ENCODE assay signal across 10 mouse cellular contexts in genomic region chr6:51104336-51104735, GRCm38 (mm10).
DNase-seq lines count a peak whose midpoint lies in the region; ATAC-seq and TF ChIP-seq lines count a peak whose summit lies in the region.
"Had no signal": no experiment of that assay in that cellular context is flagged by ENCODE, and none has a peak within 500 bp of the region (broad histone marks: within the 10 kb centered on the region; RNA-seq: fewer than 3 reads in every experiment).

No protein-coding gene starts in this region.

- no peak overlapping the region; the same call in 1 of the 2 replicates for H3K27ac ChIP-seq in lung, embryonic 14.5 days (ENCODE audit: low read depth)
- peak overlapping the region; percentile 53; the same call in 1 of the 2 replicates for H3K27ac ChIP-seq in embryonic facial prominence, embryonic 11.5 days (replicated peaks; ENCODE audit: low read depth, low read length)
- 0 out of 2 replicates have a peak overlapping the region, but pooled peaks have one; percentile 21 for H3K27ac ChIP-seq in heart, embryonic 13.5 days (replicated peaks)
- H3K27ac ChIP-seq: forebrain, embryonic 13.5 days had no signal

- H3K9ac ChIP-seq in lung, embryonic 14.5 days: no peak overlapping the region
- H3K9ac ChIP-seq in embryonic facial prominence, embryonic 11.5 days (replicated peaks; ENCODE audit: low read length): no peak overlapping the region
- H3K9ac ChIP-seq in heart, embryonic 13.5 days: no peak overlapping the region
- H3K9ac ChIP-seq: forebrain, embryonic 13.5 days had no signal

- no peak for TF ChIP-seq CTCF in lung, embryonic 14.5 days (IDR thresholded peaks at IDR 0.05; ENCODE audit: low read depth)
- no peak for TF ChIP-seq CTCF in lung, adult 2 months (IDR thresholded peaks at IDR 0.05; ENCODE audit: insufficient read depth, low read length)

- no peak for ATAC-seq in lung, embryonic 14.5 days (ENCODE audit: insufficient read depth)
- no peak for ATAC-seq in embryonic facial prominence, embryonic 11.5 days (replicated peaks; ENCODE audit: insufficient number of reproducible peaks, low FRiP score, low TSS enrichment, low read depth)
- no peak; the same call in 1 of the 2 replicates for ATAC-seq in heart, embryonic 13.5 days (ENCODE audit: extremely low read depth, insufficient number of reproducible peaks, low FRiP score, low TSS enrichment)
- no peak for ATAC-seq in megakaryocyte-erythroid progenitor cell, adult 5-6 weeks (replicated peaks; ENCODE audit: low FRiP score, low TSS enrichment, poor library complexity, severe bottlenecking)
- ATAC-seq: activated CD4-positive, CD25-positive, alpha-beta regulatory T cell, adult 4 months; forebrain, embryonic 13.5 days had no signal

- no peak overlapping the region for H3K4me3 ChIP-seq in lung, embryonic 14.5 days (ENCODE audit: low read depth, low read length)
- H3K4me3 ChIP-seq in lung, adult 2 months (replicated peaks; ENCODE audit: extremely low read depth, low read depth, low read length): no peak overlapping the region
- H3K4me3 ChIP-seq in embryonic facial prominence, embryonic 11.5 days (ENCODE audit: low read depth, low read length): no peak overlapping the region
- no peak overlapping the region for H3K4me3 ChIP-seq in heart, embryonic 13.5 days
- H3K4me3 ChIP-seq: forebrain, embryonic 13.5 days had no signal

- WGBS in lung, embryonic 14.5 days: 66% methylated on average over 5 of the region's 5 CpGs
- WGBS in lung, adult 2 months: 67% methylated on average over 5 of the region's 5 CpGs
- 54% methylated on average over 5 of the region's 5 CpGs for WGBS in embryonic facial prominence, embryonic 11.5 days
- 71% methylated on average over 5 of the region's 5 CpGs for WGBS in heart, embryonic 13.5 days

- no peaks in the 10 kb centered on the region for H3K36me3 ChIP-seq in lung, embryonic 14.5 days (ENCODE audit: insufficient read depth)
- H3K36me3 ChIP-seq in embryonic facial prominence, embryonic 11.5 days (replicated peaks; ENCODE audit: control insufficient read depth, insufficient read depth, low read depth, low read length): no peaks in the 10 kb centered on the region
- H3K36me3 ChIP-seq in heart, embryonic 13.5 days: no peaks in the 10 kb centered on the region

- H3K27me3 ChIP-seq in lung, embryonic 14.5 days (ENCODE audit: insufficient read depth, low read length): no peaks in the 10 kb centered on the region
- no peaks in the 10 kb centered on the region for H3K27me3 ChIP-seq in embryonic facial prominence, embryonic 11.5 days (ENCODE audit: control insufficient read depth, insufficient read depth, low read length)
- no peaks in the 10 kb centered on the region for H3K27me3 ChIP-seq in heart, embryonic 13.5 days (replicated peaks)
- H3K27me3 ChIP-seq: forebrain, embryonic 13.5 days had no signal

- no peaks in the 10 kb centered on the region for H3K9me3 ChIP-seq in lung, embryonic 14.5 days (ENCODE audit: low read depth, low read length)
- H3K9me3 ChIP-seq in embryonic facial prominence, embryonic 11.5 days (replicated peaks; ENCODE audit: control insufficient read depth, low read length): no peaks in the 10 kb centered on the region
- H3K9me3 ChIP-seq in heart, embryonic 13.5 days: no peaks in the 10 kb centered on the region
- H3K9me3 ChIP-seq: forebrain, embryonic 13.5 days had no signal

- no peak for TF ChIP-seq POLR2A in lung, adult 2 months (IDR thresholded peaks at IDR 0.05; ENCODE audit: borderline replicate concordance, extremely low read depth, low read depth, low read length)

- DNase-seq in lung, embryonic 14.5 days: peak; percentile 43
- DNase-seq in lung, adult 2 months: no peak
- DNase-seq in embryonic facial prominence, embryonic 11.5 days (ENCODE audit: low spot score): peak; percentile 40
- peak; percentile 33 for DNase-seq in lung, postnatal 36 days
- DNase-seq in layer of hippocampus, postnatal 36 days: no peak
- DNase-seq: cerebellum, postnatal 14 days had no signal

- no peaks in the 10 kb centered on the region; the same call in 1 of the 2 replicates for H3K4me1 ChIP-seq in lung, embryonic 14.5 days (ENCODE audit: insufficient read depth)
- peaks cover 6% of the 10 kb centered on the region for H3K4me1 ChIP-seq in lung, adult 2 months (ENCODE audit: control insufficient read depth, insufficient read depth, low read length)
- H3K4me1 ChIP-seq in embryonic facial prominence, embryonic 11.5 days (ENCODE audit: control insufficient read depth, insufficient read depth, low read length): no peaks in the 10 kb centered on the region
- peaks cover 18% of the 10 kb centered on the region for H3K4me1 ChIP-seq in heart, embryonic 13.5 days
- H3K4me1 ChIP-seq: forebrain, embryonic 13.5 days had no signal

- H3K4me2 ChIP-seq in lung, embryonic 14.5 days: no peak overlapping the region
- no peak overlapping the region for H3K4me2 ChIP-seq in embryonic facial prominence, embryonic 11.5 days (ENCODE audit: low read depth, low read length)
- H3K4me2 ChIP-seq in heart, embryonic 13.5 days: no peak overlapping the region
- H3K4me2 ChIP-seq: forebrain, embryonic 13.5 days had no signal

Comparison
In these comparisons a context has a peak if more than half of its experiments do, and no peak if none do; other contexts are left out.
1. DNase-seq: peak in lung, embryonic 14.5 days (single experiment), embryonic facial prominence, embryonic 11.5 days (single experiment) and lung, postnatal 36 days (single experiment); none in lung, adult 2 months (single experiment) and layer of hippocampus, postnatal 36 days (0 of 2).